34 mouse cellular contexts compared by ENCODE assay signal in the genomic region with DNA sequence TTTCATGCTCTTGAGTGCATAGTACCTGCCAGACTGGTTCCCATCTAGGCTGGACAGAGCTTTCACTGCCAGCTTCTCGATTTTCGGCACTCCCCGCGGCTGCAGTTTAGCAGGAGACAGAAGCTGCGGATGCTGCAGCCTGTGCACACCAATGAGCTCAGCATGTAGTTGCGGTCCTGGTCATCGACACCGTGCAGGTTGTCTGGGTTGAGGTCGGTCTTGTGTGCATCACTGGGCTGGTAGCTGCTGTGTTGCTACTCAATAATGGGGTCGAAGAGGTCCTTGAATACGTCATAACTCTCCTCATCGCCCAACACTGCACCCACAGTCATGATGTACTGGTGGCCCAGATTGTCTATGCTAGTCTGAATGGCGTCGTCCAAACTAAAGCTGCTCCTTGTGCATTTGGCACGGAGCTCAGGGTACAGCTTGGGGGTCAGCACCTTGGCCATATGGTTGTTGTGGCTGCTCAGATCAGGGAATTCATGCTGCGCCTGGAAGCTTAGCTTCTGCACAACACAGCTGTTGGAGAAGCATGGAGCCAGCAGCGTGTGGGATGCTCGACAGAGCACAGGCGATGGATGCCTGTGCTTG. TPM values are rescaled to one million over a fixed set of nuclear protein-coding genes. Genes with fewer than 3 reads are reported as not detected.
DNase-seq lines count a peak whose midpoint lies in the region; ATAC-seq lines count a peak whose summit lies in the region.
"Had no signal": no experiment of that assay in that cellular context is flagged by ENCODE, and none has a peak within 500 bp of the region (broad histone marks: within the 10 kb centered on the region; RNA-seq: fewer than 3 reads in every experiment).

No protein-coding gene starts in this region.

- no peaks in the 10 kb centered on the region for H3K36me3 ChIP-seq in hindbrain, embryonic 13.5 days
- no peaks in the 10 kb centered on the region for H3K36me3 ChIP-seq in hindbrain, embryonic 14.5 days (replicated peaks; ENCODE audit: control insufficient read depth, insufficient read depth)
- H3K36me3 ChIP-seq in megakaryocyte, embryonic 14.5 days (replicated peaks; ENCODE audit: low read length) = no peaks in the 10 kb centered on the region
- H3K36me3 ChIP-seq: embryonic facial prominence, embryonic 15.5 days; liver, embryonic 13.5 days; midbrain, embryonic 13.5 days; neural tube, embryonic 12.5 days had no signal

- H3K4me2 ChIP-seq in hindbrain, embryonic 13.5 days = no peak overlapping the region
- no peak overlapping the region for H3K4me2 ChIP-seq in hindbrain, embryonic 14.5 days (replicated peaks)
- H3K4me2 ChIP-seq: embryonic facial prominence, embryonic 15.5 days; heart, embryonic 11.5 days; liver, embryonic 13.5 days; midbrain, embryonic 13.5 days; neural tube, embryonic 12.5 days had no signal

- 92% methylated on average over 19 of the region's 19 CpGs for WGBS in hindbrain, embryonic 13.5 days
- WGBS in hindbrain, embryonic 14.5 days = 91% methylated on average over 19 of the region's 19 CpGs

- no peaks in the 10 kb centered on the region for H3K9me3 ChIP-seq in hindbrain, embryonic 13.5 days
- no peaks in the 10 kb centered on the region for H3K9me3 ChIP-seq in hindbrain, embryonic 14.5 days (ENCODE audit: control insufficient read depth, low read length)
- peaks cover 21% of the 10 kb centered on the region for H3K9me3 ChIP-seq in megakaryocyte, embryonic 14.5 days
- H3K9me3 ChIP-seq: embryonic facial prominence, embryonic 15.5 days; midbrain, embryonic 13.5 days; neural tube, embryonic 12.5 days had no signal

- peak; percentile 45 for ATAC-seq in cerebellum, adult (ENCODE audit: insufficient number of reproducible peaks, low FRiP score, low TSS enrichment)
- ATAC-seq in hindbrain, embryonic 13.5 days (ENCODE audit: low FRiP score) = peak; percentile 7; the same call in 1 of the 2 replicates
- no peak for ATAC-seq in hindbrain, embryonic 14.5 days (ENCODE audit: low FRiP score)
- no peak for ATAC-seq in megakaryocyte, adult 5-6 weeks (ENCODE audit: poor library complexity, severe bottlenecking)
- ATAC-seq: forebrain, embryonic 14.5 days; intestine, embryonic 16.5 days; midbrain, embryonic 13.5 days had no signal

- H3K4me1 ChIP-seq in hindbrain, embryonic 13.5 days (replicated peaks) = no peaks in the 10 kb centered on the region
- H3K4me1 ChIP-seq in hindbrain, embryonic 14.5 days (replicated peaks; ENCODE audit: control insufficient read depth, insufficient read depth, low read length) = no peaks in the 10 kb centered on the region
- no peaks in the 10 kb centered on the region for H3K4me1 ChIP-seq in megakaryocyte, embryonic 14.5 days
- H3K4me1 ChIP-seq: embryonic facial prominence, embryonic 15.5 days; liver, embryonic 13.5 days; midbrain, embryonic 13.5 days; neural tube, embryonic 12.5 days had no signal

- no peak overlapping the region for H3K4me3 ChIP-seq in hindbrain, embryonic 13.5 days
- H3K4me3 ChIP-seq in hindbrain, embryonic 14.5 days (replicated peaks; ENCODE audit: low read length) = no peak overlapping the region
- H3K4me3 ChIP-seq in megakaryocyte, embryonic 14.5 days (replicated peaks) = peak overlapping the region; percentile 35
- H3K4me3 ChIP-seq: embryonic facial prominence, embryonic 15.5 days; gastrocnemius, adult 2 months; liver, embryonic 13.5 days; midbrain, embryonic 13.5 days; neural tube, embryonic 12.5 days had no signal

- H3K27me3 ChIP-seq in hindbrain, embryonic 13.5 days = no peaks in the 10 kb centered on the region
- no peaks in the 10 kb centered on the region for H3K27me3 ChIP-seq in hindbrain, embryonic 14.5 days (ENCODE audit: control insufficient read depth, insufficient read depth, low read length)
- H3K27me3 ChIP-seq in megakaryocyte, embryonic 14.5 days (replicated peaks) = no peaks in the 10 kb centered on the region
- H3K27me3 ChIP-seq: embryonic facial prominence, embryonic 15.5 days; liver, embryonic 13.5 days; midbrain, embryonic 13.5 days; neural tube, embryonic 12.5 days had no signal

- no peak for DNase-seq in cerebellum, adult 8-10 months
- no peak for DNase-seq in hindbrain, embryonic 14.5 days (ENCODE audit: low spot score)
- DNase-seq in adrenal gland, postnatal 25 days = no peak
- DNase-seq: adrenal gland, postnatal 14 days; embryo, embryonic 11 days; gastrocnemius, adult 2 months; kidney, postnatal 25 days; liver, embryonic 13.5 days; lung, adult 2 months; lung, postnatal 14 days; retina, postnatal 1 day; right cerebral cortex, postnatal 25 days; spleen, adult 18-20 months; thymus, postnatal 25 days had no signal

- H3K27ac ChIP-seq in hindbrain, embryonic 13.5 days = no peak overlapping the region
- H3K27ac ChIP-seq in hindbrain, embryonic 14.5 days = no peak overlapping the region
- H3K27ac ChIP-seq: embryonic facial prominence, embryonic 15.5 days; gastrocnemius, adult 2 months; liver, embryonic 13.5 days; midbrain, embryonic 13.5 days; neural tube, embryonic 12.5 days had no signal

- no peak overlapping the region for H3K9ac ChIP-seq in hindbrain, embryonic 13.5 days
- H3K9ac ChIP-seq in hindbrain, embryonic 14.5 days = no peak overlapping the region
- H3K9ac ChIP-seq: embryonic facial prominence, embryonic 15.5 days; liver, embryonic 13.5 days; midbrain, embryonic 13.5 days; neural tube, embryonic 12.5 days had no signal

RNA-seq across cellular contexts. Expression of a gene that starts 48.8 kb away (rescaled TPM):
- not detected in 2 replicates for polyA plus RNA-seq in hindbrain, embryonic 13.5 days (2015; fragmentation: Nextera tagmentation; extraction: Ambion mirVana)
- polyA plus RNA-seq in hindbrain, embryonic 14.5 days (2014; fragmentation: Nextera tagmentation; extraction: Ambion mirVana) = not detected in 2 replicates
- not detected in 2 replicates for polyA plus RNA-seq in megakaryocyte, embryonic 14.5 days (2012; ENCODE audit: insufficient read depth, low replicate concordance)
- total RNA-seq in megakaryocyte, adult 5-6 weeks (2015) = not detected in 2 replicates
- not detected in 2 replicates for total RNA-seq in megakaryocyte, adult 5-6 weeks (2017)
- total RNA-seq in adrenal gland, postnatal 25 days (2021) = not detected in 2 replicates
- total RNA-seq: adrenal gland, postnatal 14 days; gastrocnemius, adult 2 months; hematopoietic stem cell, adult 5-6 weeks; layer of hippocampus, adult 8-10 months; left cerebral cortex, adult 18-20 months; left cerebral cortex, postnatal 25 days; megakaryocyte progenitor cell, adult 5-6 weeks had no signal
- polyA plus RNA-seq: forebrain, embryonic 14.5 days; frontal cortex, adult 2 months; gonadal fat pad, adult 2 months; heart, embryonic 11.5 days; heart, postnatal 0 days; intestine, embryonic 16.5 days; kidney, embryonic 14.5 days; limb, embryonic 14.5 days; liver, embryonic 13.5 days; lung, adult 2 months; midbrain, embryonic 13.5 days; neural tube, embryonic 12.5 days had no signal

Comparison
In these comparisons a context has a peak if more than half of its experiments do, and no peak if none do; other contexts are left out.
1. ATAC-seq: peak in cerebellum, adult (single experiment) and hindbrain, embryonic 13.5 days (single experiment); none in hindbrain, embryonic 14.5 days (single experiment) and megakaryocyte, adult 5-6 weeks (single experiment).